Comparison of ENCODE assay signal across 8 mouse cellular contexts in genomic region chr11:88999723-89000526, GRCm38 (mm10). TPM values are rescaled to one million over a fixed set of nuclear protein-coding genes. Genes with fewer than 3 reads are reported as not detected.
A peak's percentile ranks its signal among the peaks of the same experiment; 100 is the strongest.
DNase-seq lines count a peak whose midpoint lies in the region; ATAC-seq and TF ChIP-seq lines count a peak whose summit lies in the region.

No protein-coding gene starts in this region.

- 0 out of 2 replicates have a peak, but pooled peaks have one; percentile 20 for ATAC-seq in embryonic facial prominence, embryonic 14.5 days (ENCODE audit: low read depth)
- ATAC-seq in intestine, embryonic 16.5 days: peak; percentile 36; the same call in 1 of the 2 replicates
- ATAC-seq in megakaryocyte-erythroid progenitor cell, adult 5-6 weeks (replicated peaks; ENCODE audit: low FRiP score, low TSS enrichment, poor library complexity, severe bottlenecking): peak; percentile 16

- H3K4me2 ChIP-seq in embryonic facial prominence, embryonic 14.5 days (ENCODE audit: low read depth, low read length): peak overlapping the region; percentile 61
- H3K4me2 ChIP-seq in intestine, embryonic 16.5 days (ENCODE audit: low read depth, low read length): peak overlapping the region; percentile 80

- no peaks in the 10 kb centered on the region for H3K27me3 ChIP-seq in testis, adult 2 months (ENCODE audit: control insufficient read depth, insufficient read depth, low read length)
- H3K27me3 ChIP-seq in embryonic facial prominence, embryonic 14.5 days (replicated peaks; ENCODE audit: control insufficient read depth, insufficient read depth, low read length): peaks cover 19% of the 10 kb centered on the region
- no peaks in the 10 kb centered on the region for H3K27me3 ChIP-seq in intestine, embryonic 16.5 days (replicated peaks; ENCODE audit: control insufficient read depth, insufficient read depth, low read length)

- H3K9me3 ChIP-seq in embryonic facial prominence, embryonic 14.5 days (ENCODE audit: control insufficient read depth, low read length): no peaks in the 10 kb centered on the region
- no peaks in the 10 kb centered on the region for H3K9me3 ChIP-seq in intestine, embryonic 16.5 days (ENCODE audit: control insufficient read depth, low read length)

- H3K4me1 ChIP-seq in testis, adult 2 months (ENCODE audit: control insufficient read depth, insufficient read depth, low read length): peaks cover 10% of the 10 kb centered on the region
- no peaks in the 10 kb centered on the region for H3K4me1 ChIP-seq in embryonic facial prominence, embryonic 14.5 days (ENCODE audit: control insufficient read depth, insufficient read depth, low read length)
- peaks cover 31% of the 10 kb centered on the region for H3K4me1 ChIP-seq in intestine, embryonic 16.5 days (ENCODE audit: control insufficient read depth, insufficient read depth, low read length)

- TF ChIP-seq POLR2A in testis, adult 2 months (IDR thresholded peaks at IDR 0.05; ENCODE audit: control insufficient read depth, low read depth, low read length): no peak

- peak overlapping the region; percentile 84 for H3K27ac ChIP-seq in testis, adult 2 months (ENCODE audit: control insufficient read depth, insufficient read depth, low read depth, low read length)
- H3K27ac ChIP-seq in embryonic facial prominence, embryonic 14.5 days (replicated peaks; ENCODE audit: low read depth, low read length): no peak overlapping the region
- peak overlapping the region; percentile 78 for H3K27ac ChIP-seq in intestine, embryonic 16.5 days (ENCODE audit: low read length)

- 27% methylated on average over 32 of the region's 33 CpGs for WGBS in embryonic facial prominence, embryonic 14.5 days
- WGBS in intestine, embryonic 16.5 days: 18% methylated on average over 33 of the region's 33 CpGs

- H3K36me3 ChIP-seq in testis, adult 2 months (ENCODE audit: control insufficient read depth, insufficient read depth, low read length): no peaks in the 10 kb centered on the region
- H3K36me3 ChIP-seq in embryonic facial prominence, embryonic 14.5 days (ENCODE audit: control insufficient read depth, insufficient read depth, low read length): no peaks in the 10 kb centered on the region
- H3K36me3 ChIP-seq in intestine, embryonic 16.5 days (ENCODE audit: control insufficient read depth, insufficient read depth, low read length): no peaks in the 10 kb centered on the region

- peak overlapping the region; percentile 66 for H3K9ac ChIP-seq in embryonic facial prominence, embryonic 14.5 days (ENCODE audit: low read depth, low read length)
- H3K9ac ChIP-seq in intestine, embryonic 16.5 days (ENCODE audit: low read depth, low read length): peak overlapping the region; percentile 91

- no peak for DNase-seq in testis, postnatal 14 days (ENCODE audit: low spot score)
- DNase-seq in embryonic facial prominence, embryonic 14.5 days (ENCODE audit: low spot score): no peak
- no peak for DNase-seq in spleen, adult 18-20 months
- no peak for DNase-seq in right cerebral cortex, postnatal 36 days (ENCODE audit: low spot score in 2 of 2)
- DNase-seq in layer of hippocampus, adult 18-20 months (ENCODE audit: low spot score in 2 of 2): no peak

- H3K4me3 ChIP-seq in testis, adult 2 months (ENCODE audit: control insufficient read depth, low read depth, low read length): peak overlapping the region; percentile 88
- H3K4me3 ChIP-seq in embryonic facial prominence, embryonic 14.5 days (ENCODE audit: low read depth, low read length): peak overlapping the region; percentile 48
- peak overlapping the region; percentile 80 for H3K4me3 ChIP-seq in intestine, embryonic 16.5 days (ENCODE audit: low read length)

- TF ChIP-seq CTCF in testis, adult 2 months (IDR thresholded peaks at IDR 0.05; ENCODE audit: control insufficient read depth, insufficient read depth, insufficient replicate concordance, low read depth, low read length): no peak

RNA-seq across cellular contexts. Expression of gene Trim25, which starts 0.7 kb away (rescaled TPM):
- 4.3 and 4.6 TPM in 2 replicates for polyA plus RNA-seq in testis, adult 2 months (2012; rRNA removed)
- 9.0 and 9.6 TPM in 2 replicates for polyA plus RNA-seq in embryonic facial prominence, embryonic 14.5 days (2014; fragmentation: Nextera tagmentation; extraction: Ambion mirVana)
- 27.5 and 27.6 TPM in 2 replicates for polyA plus RNA-seq in intestine, embryonic 16.5 days (2015; fragmentation: Nextera tagmentation; extraction: Ambion mirVana)
- total RNA-seq in megakaryocyte-erythroid progenitor cell, adult 5-6 weeks (2014; fragmentation: Nextera tagmentation): 35.5 and 49.4 TPM in 2 replicates
- 28.0 and 30.7 TPM in 2 replicates for total RNA-seq in megakaryocyte-erythroid progenitor cell, adult 5-6 weeks (2017)
- 1 to 10 TPM; 3.6 to 3.7 TPM for total RNA-seq in layer of hippocampus, adult 18-20 months (2021)

RNA-seq across cellular contexts. Expression of gene Coil, which starts 29.9 kb away (rescaled TPM):
- polyA plus RNA-seq in testis, adult 2 months (2012; rRNA removed): 98.9 and 101 TPM in 2 replicates
- 9.4 and 10.0 TPM in 2 replicates for polyA plus RNA-seq in embryonic facial prominence, embryonic 14.5 days (2014; fragmentation: Nextera tagmentation; extraction: Ambion mirVana)
- polyA plus RNA-seq in intestine, embryonic 16.5 days (2015; fragmentation: Nextera tagmentation; extraction: Ambion mirVana): 9.8 and 10.1 TPM in 2 replicates
- total RNA-seq in megakaryocyte-erythroid progenitor cell, adult 5-6 weeks (2014; fragmentation: Nextera tagmentation): 12.0 and 13.1 TPM in 2 replicates
- total RNA-seq in megakaryocyte-erythroid progenitor cell, adult 5-6 weeks (2017): 15.8 and 17.1 TPM in 2 replicates
- total RNA-seq in layer of hippocampus, adult 18-20 months (2021): 10 to 100 TPM; 20.5 to 21.1 TPM

RNA-seq across cellular contexts. Expression of gene Elobl, which starts 33.2 kb away (rescaled TPM):
- polyA plus RNA-seq in testis, adult 2 months (2012; rRNA removed): 0.27 and 0.48 TPM in 2 replicates
- polyA plus RNA-seq in embryonic facial prominence, embryonic 14.5 days (2014; fragmentation: Nextera tagmentation; extraction: Ambion mirVana): not detected in 2 replicates
- not detected in 2 replicates for polyA plus RNA-seq in intestine, embryonic 16.5 days (2015; fragmentation: Nextera tagmentation; extraction: Ambion mirVana)
- not detected in 2 replicates for total RNA-seq in megakaryocyte-erythroid progenitor cell, adult 5-6 weeks (2014; fragmentation: Nextera tagmentation)
- not detected in 2 replicates for total RNA-seq in megakaryocyte-erythroid progenitor cell, adult 5-6 weeks (2017)
- total RNA-seq in layer of hippocampus, adult 18-20 months (2021): not detected

RNA-seq across cellular contexts. Expression of gene Scpep1, which starts 44.7 kb away (rescaled TPM):
- polyA plus RNA-seq in testis, adult 2 months (2012; rRNA removed): 15.6 and 16.4 TPM in 2 replicates
- polyA plus RNA-seq in embryonic facial prominence, embryonic 14.5 days (2014; fragmentation: Nextera tagmentation; extraction: Ambion mirVana): 84.5 and 89.0 TPM in 2 replicates
- polyA plus RNA-seq in intestine, embryonic 16.5 days (2015; fragmentation: Nextera tagmentation; extraction: Ambion mirVana): 168 and 189 TPM in 2 replicates
- total RNA-seq in megakaryocyte-erythroid progenitor cell, adult 5-6 weeks (2014; fragmentation: Nextera tagmentation): 7.8 TPM in 2 replicates
- 5.0 and 8.4 TPM in 2 replicates for total RNA-seq in megakaryocyte-erythroid progenitor cell, adult 5-6 weeks (2017)
- total RNA-seq in layer of hippocampus, adult 18-20 months (2021): 10 to 100 TPM; 13.9 to 16.3 TPM
